Mouse (Mus musculus): Measurements from ENCODE around the gene Adsl.

Adsl gene

GRCm38 (mm10) chr15:80938615-80939014 is 9.7 kb upstream of the Adsl start:
- intact Hi-C loops (cut with DNase I) = no loop called here

GRCm38 (mm10) chr15:80939401-80939800 is 8.9 kb upstream of the Adsl start:
- intact Hi-C loops (cut with DNase I) = no loop called here

DNA sequence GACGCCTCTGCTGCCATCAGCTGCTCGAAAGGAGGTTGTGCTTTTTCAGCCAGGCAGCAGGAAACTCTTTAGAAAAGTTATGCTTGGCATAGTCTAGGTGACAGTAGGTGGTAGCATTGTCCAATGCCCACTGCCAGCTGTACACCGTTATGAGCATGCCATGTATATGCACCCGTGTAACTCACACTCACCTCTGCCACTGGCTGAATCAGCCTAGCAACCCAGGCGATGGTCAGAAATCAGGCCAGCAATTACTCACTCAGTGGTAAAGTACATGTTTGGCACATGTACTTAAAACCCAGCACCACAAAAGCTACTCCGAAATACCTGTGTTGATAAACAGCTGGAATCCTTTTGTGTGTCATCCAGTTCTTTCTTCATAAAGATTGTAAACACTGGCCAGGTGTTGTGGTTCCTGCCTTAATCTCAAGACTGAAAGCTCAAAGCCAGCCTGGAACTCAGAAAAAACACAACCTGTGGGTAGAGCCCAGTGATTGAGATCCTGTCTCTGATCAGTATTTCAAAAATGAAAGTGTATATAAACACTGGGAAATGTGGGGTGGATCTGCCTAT is 6.7 kb upstream of the Adsl start:
- intact Hi-C loops (cut with DNase I) = no loop called here

DNA sequence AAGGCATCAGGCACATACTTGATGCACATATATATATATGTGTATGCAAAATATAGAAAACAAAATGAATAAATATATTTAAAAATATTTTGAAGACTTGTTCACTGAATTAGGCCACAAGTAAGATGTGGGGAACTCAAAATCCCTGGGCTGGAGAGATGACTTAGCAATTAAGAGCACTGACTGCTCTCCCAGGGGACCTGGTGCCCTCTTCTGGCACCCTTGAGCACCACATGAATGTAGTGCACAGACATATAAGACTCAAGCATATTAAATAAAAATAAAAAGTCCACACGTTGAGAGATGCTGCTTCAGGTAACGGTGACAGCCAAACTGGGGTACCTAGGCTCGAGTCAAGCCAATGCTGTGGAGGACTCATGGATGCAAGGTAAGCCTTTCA is 2.4 kb upstream of the Adsl start:
- intact Hi-C loops (cut with DNase I) = loop anchor here (5.0 kb wide), 1 partner anchor 239 kb away; no protein-coding TSS in a partner anchor

DNA sequence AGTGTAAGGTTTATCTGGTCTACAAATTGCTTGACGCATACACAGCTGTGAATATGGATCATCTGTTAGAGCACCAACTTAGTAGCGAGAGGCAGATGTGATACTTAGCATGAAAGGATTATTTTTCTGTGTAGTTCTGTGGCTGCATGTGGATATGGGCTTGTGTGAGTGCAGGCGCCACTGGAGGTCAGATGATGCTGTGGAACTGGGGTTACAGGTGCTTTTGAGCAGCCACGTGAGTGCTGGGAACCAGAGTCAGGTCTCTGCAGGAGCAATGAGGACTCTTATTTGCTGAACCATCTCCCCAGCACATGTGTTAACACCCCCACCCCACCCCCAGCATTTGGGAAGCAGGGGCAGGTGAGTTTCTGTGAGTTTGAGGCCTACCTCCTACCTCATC is 1.1 kb downstream of the Adsl start:
- intact Hi-C loops (cut with DNase I) = loop anchor here (5.0 kb wide), 1 partner anchor 242 kb away; no protein-coding TSS in a partner anchor

GRCm38 (mm10) chr15:80950055-80950454 is 1.8 kb downstream of the Adsl start:
- intact Hi-C loops (cut with DNase I) = no loop called here

GRCm38 (mm10) chr15:80953971-80954370 is 5.7 kb downstream of the Adsl start:
- intact Hi-C loops (cut with DNase I) = no loop called here

DNA sequence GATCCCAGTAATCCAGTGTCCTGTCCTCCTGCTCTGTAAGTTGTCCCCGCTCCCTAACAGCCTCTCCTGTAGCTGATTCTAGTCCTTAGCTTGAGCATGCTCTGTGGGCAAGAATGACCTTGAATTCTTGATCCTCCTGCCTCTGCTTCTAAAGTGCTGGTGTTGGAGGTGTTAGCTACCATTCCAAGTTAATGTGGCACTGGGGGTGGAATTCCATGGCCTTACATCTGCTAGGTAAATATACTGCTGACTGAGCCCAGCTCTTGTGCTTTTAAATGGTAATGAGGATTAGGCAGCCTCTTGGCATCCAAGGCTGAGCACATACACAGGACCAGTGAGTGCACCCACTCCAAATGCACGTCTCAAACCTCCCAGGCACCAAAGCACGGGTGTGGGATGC is 6.6 kb downstream of the Adsl start:
- intact Hi-C loops (cut with DNase I) = no loop called here

GRCm38 (mm10) chr15:80955836-80956438 is 7.6 kb downstream of the Adsl start:
- intact Hi-C loops (cut with DNase I) = no loop called here

GRCm38 (mm10) chr15:80969371-80969770 is 21.1 kb downstream of the Adsl start:
- intact Hi-C loops (cut with DNase I) = no loop called here

GRCm38 (mm10) chr15:80974311-80974710 is 26.0 kb downstream of the Adsl start:
- intact Hi-C loops (cut with DNase I) = no loop called here

- intact Hi-C loops (cut with DNase I) = no loop called here
These were observed 27.4 kb downstream of the Adsl start for GRCm38 (mm10) chr15:80975666-80976065.

DNA sequence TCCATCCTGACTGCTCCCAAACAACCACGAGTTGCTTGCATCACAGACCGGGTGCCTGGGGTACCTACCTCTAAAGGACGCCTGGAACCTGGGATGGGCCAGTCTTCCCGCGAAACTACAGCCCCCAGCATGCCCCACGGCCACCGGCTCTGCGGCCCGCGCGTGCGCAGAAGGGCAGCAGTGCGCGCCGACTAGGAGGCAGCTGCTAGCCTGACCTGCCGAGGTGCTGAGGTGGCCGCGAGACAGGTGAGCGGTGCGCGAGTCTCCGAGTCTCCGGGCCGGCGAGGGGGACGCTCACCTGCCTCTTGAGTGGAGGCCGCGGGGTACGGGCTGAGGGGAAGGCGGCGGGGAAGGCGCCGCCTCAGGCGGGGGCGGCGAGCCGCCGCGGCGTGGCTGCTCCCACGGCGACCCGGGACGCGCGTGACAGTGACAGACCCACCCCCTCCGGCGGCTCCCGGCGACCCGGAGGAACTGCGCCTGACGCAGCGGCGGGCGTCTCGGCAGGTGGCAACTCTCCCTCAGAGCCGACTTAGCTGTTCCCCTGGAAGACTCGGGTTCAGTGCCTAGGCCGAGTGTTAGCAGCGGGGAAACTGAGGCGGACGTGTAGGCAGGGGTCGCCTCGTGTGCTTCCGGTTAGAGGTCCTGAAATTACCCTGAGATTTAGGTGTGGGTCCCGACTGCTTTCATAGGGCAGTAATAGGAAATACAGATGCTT is 29.5 kb downstream of the Adsl start, which contains the start of gene Sgsm3:
Sgsm3 (plus strand) TSS at position 146 of the 715 bp plus-strand sequence.
- intact Hi-C loops (cut with DNase I) = no loop called here

- intact Hi-C loops (cut with DNase I) = no loop called here
These were observed 31.3 kb downstream of the Adsl start for GRCm38 (mm10) chr15:80979611-80980010.

DNA sequence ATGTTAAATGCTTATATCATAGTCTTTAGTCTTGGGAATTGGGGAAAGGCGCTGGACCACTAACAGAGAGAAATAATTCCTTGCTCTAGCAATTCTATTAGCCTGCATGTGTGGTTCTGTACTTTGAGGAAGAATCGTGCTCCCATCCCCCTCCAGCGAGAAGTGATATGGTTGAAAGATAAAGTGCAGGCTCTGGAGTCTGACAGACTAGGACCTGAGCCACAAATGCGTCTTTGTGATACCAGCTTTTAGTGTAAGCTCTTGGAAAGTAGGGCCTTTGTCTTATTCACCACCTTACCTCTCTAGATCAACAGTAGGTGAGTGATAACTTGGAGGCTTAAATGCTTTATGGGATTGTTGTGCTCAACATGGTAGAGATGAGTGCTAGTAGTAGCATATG is 32.9 kb downstream of the Adsl start:
- intact Hi-C loops (cut with DNase I) = no loop called here

- intact Hi-C loops (cut with DNase I) = no loop called here
These were observed 35.0 kb downstream of the Adsl start for GRCm38 (mm10) chr15:80983264-80983663.

GRCm38 (mm10) chr15:80988331-80988730 is 40.0 kb downstream of the Adsl start:
- intact Hi-C loops (cut with DNase I) = no loop called here

DNA sequence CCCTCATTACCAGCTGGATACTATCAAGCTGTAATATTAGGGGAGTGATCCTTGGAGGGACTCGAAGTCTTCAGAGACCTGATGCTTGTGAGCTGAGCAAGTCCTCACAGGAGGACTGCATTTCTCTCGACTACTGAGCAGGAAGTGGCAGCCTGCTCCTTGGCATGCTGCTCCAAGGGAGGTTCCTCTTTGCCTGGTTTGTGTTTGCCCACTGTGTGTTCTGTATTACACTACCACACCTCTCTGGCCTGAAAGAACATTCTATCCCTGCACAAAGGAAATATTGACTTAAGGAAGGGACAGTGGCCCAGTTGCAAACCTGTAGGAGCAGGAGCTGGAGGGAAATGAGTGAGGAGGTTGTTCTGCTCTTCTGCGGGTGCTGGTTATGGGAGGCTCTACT is 41.4 kb downstream of the Adsl start:
- intact Hi-C loops (cut with DNase I) = no loop called here

DNA sequence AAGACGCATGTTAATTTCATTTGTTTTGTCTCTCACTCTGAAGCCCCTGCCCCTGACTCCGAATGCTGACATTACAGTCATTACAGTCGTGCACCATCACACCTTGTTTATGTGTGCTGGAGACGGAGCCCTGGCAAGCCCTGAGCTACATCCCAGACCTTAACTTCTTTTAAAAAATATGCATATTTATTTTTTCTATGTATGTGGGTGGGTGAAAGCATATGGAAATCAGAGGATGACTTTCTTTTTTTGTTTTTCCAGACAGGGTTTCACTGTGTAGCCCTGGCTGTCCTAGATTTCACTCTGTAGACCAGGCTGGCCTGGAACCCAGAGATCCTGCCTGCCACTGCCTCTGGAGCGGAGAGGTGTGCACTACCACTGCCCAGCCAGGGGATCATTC is 46.7 kb downstream of the Adsl start:
- intact Hi-C loops (cut with DNase I) = no loop called here

GRCm38 (mm10) chr15:80996090-80996835 is 48.0 kb downstream of the Adsl start:
- intact Hi-C loops (cut with DNase I) = no loop called here

- intact Hi-C loops (cut with DNase I) = no loop called here
These were observed 48.8 kb downstream of the Adsl start for GRCm38 (mm10) chr15:80997077-80997476.

All from adrenal gland (tissue).